Mouse (Mus musculus) bone marrow, adult 2 months (tissue): ENCODE data around the gene Slc25a47. TPM values are rescaled to one million over a fixed set of nuclear protein-coding genes. Genes with fewer than 3 reads are reported as not detected.

ENCODE experiments used
- H3K27ac ChIP-seq: fragments of 200-500 bp; 2 replicates; pipeline ENCODE4 v1.5.1; 2012; ENCODE audit warnings: low read depth, mild to moderate bottlenecking, control low read depth, inconsistent platforms, low read length; ENCODE audit not compliant: control insufficient read depth, poor library complexity, insufficient read depth
- H3K4me1 ChIP-seq: fragments of 200-500 bp; 2 replicates; pipeline ENCODE4 v1.6.1; 2011; ENCODE audit warnings: low read length; ENCODE audit not compliant: control insufficient read depth, insufficient read depth
- H3K4me3 ChIP-seq: fragments of 200-500 bp; replicated peaks from 2 replicates; pipeline ENCODE3; 2011; ENCODE audit warnings: mild to moderate bottlenecking, low read depth, low read length, control low read depth; ENCODE audit not compliant: control insufficient read depth
- CTCF ChIP-seq: fragments of 200-500 bp; IDR thresholded peaks from 2 replicates; pipeline ENCODE4 v1.5.1; 2011; ENCODE audit warnings: low read length, control low read depth; ENCODE audit not compliant: control insufficient read depth, insufficient read depth
- POLR2A ChIP-seq: fragments of 200-500 bp; IDR thresholded peaks from 2 replicates; pipeline ENCODE4 v1.6.1; 2011; ENCODE audit warnings: low read depth, mild to moderate bottlenecking, control low read depth, low read length, borderline replicate concordance; ENCODE audit not compliant: control insufficient read depth
- WGBS: fragments of 180-500 bp; shearing (Covaris S2); methylation state at CpG from one replicate; pipeline ENCODE4 v1.1.7; 2018; 5-methylcytosine and 5-hydroxymethylcytosine counted together
- polyA plus RNA-seq: library from polyadenylated mRNA; stranded (reverse); fragments of >200 nt; gene quantifications from 2 replicates; pipeline ENCODE4 v1.2.4, GENCODE M21; 2011; ENCODE audit warnings: low replicate concordance; ENCODE audit not compliant: missing spikeins, insufficient read depth, insufficient read length

The Slc25a47 gene
- polyA plus RNA-seq, 1 experiment = 7.1 TPM

DNA sequence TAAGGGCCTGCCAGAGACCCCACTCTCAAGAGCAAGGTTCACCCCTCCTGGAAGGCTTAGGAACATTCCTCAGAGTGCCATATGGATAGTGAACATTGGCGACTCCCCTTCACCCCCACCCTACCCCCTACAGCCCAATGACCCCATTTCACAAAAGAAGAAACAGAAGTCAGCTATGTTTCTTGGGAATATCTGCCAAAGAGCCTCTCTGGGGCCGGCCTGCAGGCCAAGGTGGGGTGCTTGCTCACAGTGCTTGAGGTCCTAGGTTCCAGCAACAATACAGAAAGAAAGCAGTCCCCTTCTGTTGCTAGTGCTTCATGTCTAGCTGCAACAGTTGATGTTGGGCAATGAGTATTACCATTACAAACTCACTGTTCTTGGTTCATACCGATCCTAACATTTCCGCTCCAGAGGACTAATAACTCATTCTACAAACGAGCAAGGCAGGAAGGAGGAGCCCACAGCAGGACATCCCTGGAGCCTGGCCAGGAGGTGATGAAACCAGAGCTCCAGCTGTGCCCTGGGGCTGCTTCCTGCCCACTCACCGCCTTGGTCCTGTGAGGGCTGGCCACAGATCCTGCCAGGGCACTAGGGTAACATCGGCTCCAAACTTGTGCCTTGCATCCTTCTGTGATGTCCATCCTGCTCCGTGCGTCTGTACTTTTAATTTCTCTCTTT lies 3.7 kb upstream of the Slc25a47 start:
- no peak overlapping the region for H3K4me3 ChIP-seq
- peaks cover 8% of the 10 kb centered on the region; the same call in 1 of the 2 replicates for H3K4me1 ChIP-seq
- 31% methylated on average over 9 of the region's 9 CpGs for WGBS
- TF ChIP-seq CTCF (no peak), POLR2A (no peak)
- 0 out of 2 replicates have a peak overlapping the region, but pooled peaks have one; percentile 16 for H3K27ac ChIP-seq

DNA sequence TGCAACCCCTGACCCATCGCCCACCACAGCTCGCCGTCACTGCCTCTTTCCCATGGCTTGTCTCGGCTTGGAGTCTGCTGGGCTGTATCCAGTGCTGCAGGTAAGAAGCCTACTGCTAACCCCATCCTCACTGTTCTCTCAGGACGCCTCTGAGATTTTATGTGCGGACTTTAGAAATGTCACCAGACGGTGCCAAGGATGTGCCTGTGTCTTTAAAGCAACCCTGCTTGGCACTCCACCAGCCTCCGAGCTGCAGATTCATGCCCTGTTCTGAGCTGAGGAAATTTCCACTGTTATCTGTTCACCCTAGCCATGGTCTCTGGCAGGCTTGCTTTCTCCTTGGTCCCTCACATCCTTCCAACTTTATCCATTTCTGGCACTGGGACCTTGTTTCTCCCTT lies 3.0 kb upstream of the Slc25a47 start:
- Histone ChIP-seq H3K4me3 (no peak overlapping the region), H3K27ac (no peak overlapping the region), H3K4me1 (peaks cover 10% of the 10 kb centered on the region; the same call in 1 of the 2 replicates)
- TF ChIP-seq POLR2A = no peak
- TF ChIP-seq CTCF = no peak
- WGBS = 72% methylated on average over 8 of the region's 8 CpGs

DNA sequence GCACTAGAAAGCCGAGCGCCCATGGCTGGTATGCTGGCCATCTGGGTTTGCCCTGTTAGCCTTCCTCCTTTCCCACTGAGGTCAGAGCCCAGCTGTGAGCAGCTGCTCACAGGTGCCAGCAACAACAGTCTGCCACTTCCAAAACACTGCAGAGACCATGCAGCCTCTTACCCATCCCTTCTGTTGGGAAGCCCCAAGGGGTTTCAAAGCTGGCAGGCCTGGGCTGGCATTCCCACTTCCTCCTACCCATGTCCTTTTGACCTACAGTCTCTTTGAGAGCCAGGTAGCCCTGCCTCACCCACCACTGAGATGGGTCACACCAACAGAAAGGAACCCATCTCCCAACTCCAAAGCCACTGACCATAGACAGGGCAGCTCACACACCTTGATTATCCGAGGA lies 2.4 kb upstream of the Slc25a47 start:
- H3K4me1 ChIP-seq = peaks cover 10% of the 10 kb centered on the region; the same call in 1 of the 2 replicates

DNA sequence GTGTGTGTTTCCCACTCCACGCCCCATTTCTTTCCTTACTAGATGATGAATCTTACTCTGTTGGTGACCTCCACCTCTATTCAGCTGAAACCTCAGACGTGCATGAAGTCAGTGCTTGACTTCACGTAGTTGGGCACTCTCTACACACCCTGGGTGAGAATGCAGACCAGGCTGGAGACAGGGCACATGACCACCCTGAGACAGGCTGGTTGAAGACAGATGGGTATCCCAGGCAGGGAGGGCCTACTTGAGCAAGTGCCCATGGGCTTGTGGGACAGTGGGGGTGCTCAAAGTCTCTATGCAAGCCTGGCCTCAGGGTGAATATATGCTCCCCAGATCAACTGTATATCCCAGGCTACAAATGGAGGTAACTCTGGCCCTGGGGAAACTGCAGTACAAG lies 1.5 kb upstream of the Slc25a47 start:
- Histone ChIP-seq H3K27ac (no peak overlapping the region), H3K4me1 (peaks cover 13% of the 10 kb centered on the region; the same call in 1 of the 2 replicates), H3K4me3 (no peak overlapping the region)
- WGBS = 80% methylated on average over 3 of the region's 3 CpGs
- no peak for TF ChIP-seq POLR2A
- TF ChIP-seq CTCF = no peak

More for the DNA sequence above, 2.4 kb upstream of the Slc25a47 start:
- 83% methylated on average over 3 of the region's 3 CpGs for WGBS
- no peak overlapping the region for H3K27ac ChIP-seq
- TF ChIP-seq POLR2A (no peak), CTCF (no peak)
- no peak overlapping the region for H3K4me3 ChIP-seq

DNA sequence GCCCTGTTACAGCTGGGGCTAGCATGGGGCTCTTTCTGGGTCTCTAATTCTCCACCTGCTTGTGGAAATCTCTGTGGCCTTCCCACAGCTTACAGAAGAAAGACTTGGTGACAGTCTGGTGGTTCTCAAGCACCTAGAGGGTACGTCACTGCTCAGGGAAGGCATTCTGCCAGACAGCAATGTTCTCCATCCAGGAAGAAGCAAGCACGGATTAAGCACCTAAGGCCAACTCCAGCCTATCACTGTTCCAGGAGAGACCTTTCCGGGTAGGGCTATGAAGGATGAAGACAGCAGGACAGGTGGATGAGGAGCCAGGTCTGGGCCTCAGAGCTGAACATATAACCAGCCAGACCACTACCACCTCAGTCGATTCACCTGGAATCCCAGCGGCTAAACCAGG lies 1.1 kb upstream of the Slc25a47 start:
- 62% methylated on average over 5 of the region's 5 CpGs for WGBS
- Histone ChIP-seq H3K27ac (no peak overlapping the region), H3K4me3 (no peak overlapping the region), H3K4me1 (peaks cover 13% of the 10 kb centered on the region; the same call in 1 of the 2 replicates)
- no peak for TF ChIP-seq POLR2A
- no peak for TF ChIP-seq CTCF

DNA sequence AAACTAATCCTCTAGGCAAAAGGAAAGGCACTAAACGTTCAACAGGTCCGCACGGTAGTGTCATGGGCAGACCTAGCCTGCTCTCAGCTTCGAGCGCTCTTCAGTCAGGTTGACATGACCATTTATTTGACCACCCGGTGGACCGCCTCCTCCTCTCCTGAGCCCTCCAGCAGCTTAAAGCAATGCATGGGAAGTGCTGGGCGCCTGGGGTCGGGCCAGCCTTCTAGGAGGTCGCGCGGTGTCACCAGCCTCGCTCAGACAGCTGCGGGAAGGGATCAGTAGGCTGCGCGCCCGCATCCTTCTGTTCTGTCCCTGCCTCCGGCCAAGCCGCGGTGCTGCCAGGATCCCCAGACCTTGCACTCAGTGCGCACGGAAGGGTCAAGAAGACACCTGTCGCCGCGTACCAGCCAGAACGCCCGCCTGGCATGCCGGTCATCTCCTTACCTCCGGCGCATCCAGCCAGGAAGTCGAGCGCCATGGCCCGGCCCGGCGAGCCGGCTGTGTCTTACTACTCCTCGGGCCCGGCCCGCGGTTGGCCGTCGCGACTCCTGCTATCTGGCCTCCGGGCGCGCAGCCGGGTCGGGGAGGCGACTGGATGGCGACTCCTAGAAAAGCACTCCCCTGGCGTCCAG lies 522 bp upstream of the Slc25a47 start:
- Histone ChIP-seq H3K4me1 (peaks cover 13% of the 10 kb centered on the region; the same call in 1 of the 2 replicates), H3K27ac (peak overlapping the region; percentile 52; the same call in 1 of the 2 replicates), H3K4me3 (peak overlapping the region; percentile 79)
- TF ChIP-seq POLR2A (no peak; the same call in 1 of the 2 replicates), CTCF (no peak)
- WGBS = 6% methylated on average over 51 of the region's 51 CpGs

DNA sequence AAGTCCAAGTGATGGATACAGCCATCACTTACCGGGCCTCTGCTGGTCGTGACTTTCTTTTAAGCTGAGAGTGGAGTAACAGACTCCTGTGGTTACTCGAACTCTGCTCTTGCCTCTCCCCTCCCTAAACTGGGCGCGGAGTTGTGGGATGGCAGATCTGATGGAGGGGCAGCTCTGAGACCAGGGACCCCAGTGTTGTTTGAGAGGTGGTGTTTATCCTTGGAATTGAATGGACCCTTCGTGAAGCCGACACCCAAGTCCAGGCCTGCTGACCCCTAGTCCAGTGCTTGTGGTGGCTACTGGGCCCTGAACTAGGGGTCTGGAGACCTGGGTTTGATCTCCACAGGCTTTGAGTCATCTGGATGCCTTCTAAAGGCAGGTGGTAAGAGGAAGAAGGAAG lies 876 bp downstream of the Slc25a47 start:
- Histone ChIP-seq H3K27ac (no peak overlapping the region), H3K4me3 (no peak overlapping the region), H3K4me1 (peaks cover 13% of the 10 kb centered on the region; the same call in 1 of the 2 replicates)
- WGBS = 38% methylated on average over 7 of the region's 7 CpGs
- TF ChIP-seq CTCF = no peak
- TF ChIP-seq POLR2A = no peak

DNA sequence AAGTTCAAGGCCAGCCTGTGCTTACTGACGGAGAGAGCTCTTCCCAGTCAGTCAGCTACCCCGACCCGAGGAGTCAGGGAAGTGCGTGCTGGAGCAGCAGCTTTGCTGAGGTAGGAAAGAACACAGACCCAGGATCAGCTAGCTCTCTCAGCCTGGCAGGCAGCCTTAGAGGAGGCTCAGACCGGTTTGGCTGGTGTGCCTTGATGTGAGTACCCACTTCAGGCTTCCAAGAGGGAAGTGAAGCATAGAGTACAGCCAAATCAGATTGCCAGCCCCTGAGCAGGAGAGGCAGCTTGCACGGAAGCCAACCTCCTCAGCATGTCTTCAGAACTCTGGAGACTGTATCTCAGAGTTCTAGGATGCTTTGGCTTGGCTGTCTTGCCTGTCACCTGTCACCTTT lies 5.3 kb downstream of the Slc25a47 start:
- Histone ChIP-seq H3K4me3 (no peak overlapping the region), H3K27ac (no peak overlapping the region), H3K4me1 (peaks cover 7% of the 10 kb centered on the region)
- TF ChIP-seq POLR2A (no peak), CTCF (no peak)
- WGBS = 88% methylated on average over 6 of the region's 6 CpGs
